Mouse (Mus musculus) embryonic fibroblast, embryonic 13.5 days (primary cell): ENCODE data around the gene Nhsl2.

Experiments
- CTCF ChIP-seq: IDR thresholded peaks from 2 replicates; pipeline ENCODE4 v1.5.1; 2011; ENCODE audit warnings: mild to moderate bottlenecking, control low read depth, low read length, moderate library complexity, borderline replicate concordance; ENCODE audit not compliant: insufficient read depth
- POLR2A ChIP-seq: IDR thresholded peaks from 2 replicates; pipeline ENCODE4 v1.6.1; 2011; ENCODE audit warnings: low read depth, mild to moderate bottlenecking, control low read depth, low read length, moderate library complexity

- TF ChIP-seq CTCF, result no peak
- no peak for TF ChIP-seq POLR2A
These were observed 184.4 kb downstream of the Nhsl2 start for GRCm38 (mm10) chrX:102033566-102033965.
